Mouse (Mus musculus) intestine, embryonic 16.5 days (tissue): ENCODE measurements at regions not wholly inside any gene's neighbourhood (a gene's known extent, or its start where the extent isn't known, plus 50 kb on each side); places are given as distances from the start of the nearest gene placed in this dataset.
A peak's percentile ranks its signal among the peaks of the same experiment; 100 is the strongest.

Experiments used
- ATAC-seq: fragments of 200-750 bp; cut with Nextera tagmentation; 2 replicates; pipeline ENCODE4 v1.8.0; 2017; ENCODE audit warnings: moderate TSS enrichment, moderate library complexity
- H3K27ac ChIP-seq: fragments of 300-500 bp; sonication (generic); 2 replicates; pipeline ENCODE4 v1.5.1; 2014; ENCODE audit warnings: mild to moderate bottlenecking, low read length
- H3K27me3 ChIP-seq: fragments of 300-500 bp; sonication (generic); replicated peaks from 2 replicates; pipeline ENCODE4 v1.6.1; 2014; ENCODE audit warnings: low read length, control low read depth, mixed read lengths; ENCODE audit not compliant: control insufficient read depth, insufficient read depth
- H3K36me3 ChIP-seq: fragments of 300-500 bp; sonication (generic); 2 replicates; pipeline ENCODE4 v1.6.1; 2014; ENCODE audit warnings: low read length, control low read depth; ENCODE audit not compliant: control insufficient read depth, insufficient read depth
- H3K4me1 ChIP-seq: fragments of 300-500 bp; sonication (generic); 2 replicates; pipeline ENCODE4 v1.6.1; 2014; ENCODE audit warnings: low read length, control low read depth, mixed read lengths; ENCODE audit not compliant: control insufficient read depth, insufficient read depth
- H3K4me2 ChIP-seq: fragments of 300-500 bp; sonication (generic); 2 replicates; pipeline ENCODE4 v1.6.1; 2014; ENCODE audit warnings: low read depth, low read length, control low read depth
- H3K4me3 ChIP-seq: fragments of 300-500 bp; sonication (generic); 2 replicates; pipeline ENCODE4 v1.5.1; 2014; ENCODE audit warnings: mild to moderate bottlenecking, low read length
- H3K9ac ChIP-seq: fragments of 300-500 bp; sonication (generic); 2 replicates; pipeline ENCODE4 v1.6.1; 2014; ENCODE audit warnings: low read depth, low read length
- H3K9me3 ChIP-seq: fragments of 300-500 bp; sonication (generic); 2 replicates; pipeline ENCODE4 v1.6.1; 2016; ENCODE audit warnings: low read length, control low read depth; ENCODE audit not compliant: control insufficient read depth
- WGBS: fragments of 180-500 bp; shearing (Covaris S2); extraction: QIAGEN DNeasy Blood & Tissue Kit; methylation state at CpG from one replicate; pipeline ENCODE4 v1.1.7; 2014; 5-methylcytosine and 5-hydroxymethylcytosine counted together

GRCm38 (mm10) chr11:19747973-19748559 is 176.1 kb upstream of the Spred2 start:
- Histone ChIP-seq H3K4me1 (no peaks in the 10 kb centered on the region), H3K27me3 (no peaks in the 10 kb centered on the region), H3K4me2 (no peak overlapping the region), H3K9ac (no peak overlapping the region), H3K9me3 (no peaks in the 10 kb centered on the region), H3K4me3 (no peak overlapping the region), H3K36me3 (no peaks in the 10 kb centered on the region), H3K27ac (no peak overlapping the region)
- no peak for ATAC-seq
- 46% methylated on average over 14 of the region's 14 CpGs for WGBS

GRCm38 (mm10) chr11:19758892-19759291 is 165.3 kb upstream of the Spred2 start:
- Histone ChIP-seq H3K27ac (no peak overlapping the region), H3K27me3 (no peaks in the 10 kb centered on the region), H3K4me1 (no peaks in the 10 kb centered on the region), H3K4me3 (no peak overlapping the region), H3K9me3 (no peaks in the 10 kb centered on the region), H3K36me3 (no peaks in the 10 kb centered on the region), H3K4me2 (no peak overlapping the region), H3K9ac (no peak overlapping the region)
- WGBS = 88% methylated on average over 4 of the region's 4 CpGs
- ATAC-seq = no peak

DNA sequence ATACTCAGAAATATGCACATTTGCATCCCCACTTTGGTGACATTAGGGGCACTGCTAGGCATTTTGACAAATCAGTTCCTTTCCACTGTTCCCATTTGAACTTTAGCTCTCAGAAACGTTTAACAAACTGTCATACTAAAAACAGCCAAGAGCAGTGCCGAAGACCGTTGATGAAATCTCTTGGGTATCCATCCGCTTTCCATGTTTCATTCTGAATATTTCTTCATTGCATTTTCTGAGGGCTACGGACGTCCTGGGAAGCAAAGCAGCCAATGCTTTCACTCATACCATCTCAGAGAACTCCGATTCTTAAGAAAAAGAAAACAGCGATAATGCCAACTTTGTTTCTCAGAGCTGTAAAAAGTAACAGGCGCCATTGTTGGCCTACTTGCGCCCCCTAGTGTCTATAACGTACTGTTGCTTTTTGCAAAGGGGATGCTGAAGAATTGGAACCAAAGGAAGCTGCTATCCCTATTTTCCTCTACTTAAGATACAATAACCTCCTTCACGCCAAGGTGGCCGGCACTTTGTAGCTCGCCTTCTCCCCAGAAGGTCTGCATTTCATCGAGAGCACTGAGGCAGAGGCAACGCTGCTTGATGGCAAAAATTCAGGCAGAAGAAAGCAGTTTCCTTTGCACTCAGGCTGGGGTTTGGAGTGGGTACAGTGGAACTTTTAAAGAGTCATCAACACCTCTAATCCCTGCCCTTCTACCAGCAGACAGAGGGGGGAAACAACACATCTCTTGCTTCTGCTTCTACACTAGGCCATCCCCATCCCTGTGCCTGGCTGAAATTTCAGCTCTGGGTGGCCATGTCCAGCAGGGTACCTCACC is 163.1 kb upstream of the Spred2 start:
- no peaks in the 10 kb centered on the region for H3K4me1 ChIP-seq
- 0 out of 2 replicates have a peak, but pooled peaks have one; percentile 26 for ATAC-seq
- H3K9me3 ChIP-seq = no peaks in the 10 kb centered on the region
- H3K27me3 ChIP-seq = no peaks in the 10 kb centered on the region
- peak overlapping the region; percentile 32 for H3K4me3 ChIP-seq
- H3K9ac ChIP-seq = no peak overlapping the region
- H3K36me3 ChIP-seq = no peaks in the 10 kb centered on the region
- WGBS = 9% methylated on average over 16 of the region's 16 CpGs
- H3K4me2 ChIP-seq = peak overlapping the region; percentile 34
- H3K27ac ChIP-seq = no peak overlapping the region

GRCm38 (mm10) chr11:19761694-19761976 is 162.5 kb upstream of the Spred2 start:
- Histone ChIP-seq H3K4me3 (no peak overlapping the region), H3K4me2 (no peak overlapping the region), H3K36me3 (no peaks in the 10 kb centered on the region), H3K27me3 (no peaks in the 10 kb centered on the region), H3K27ac (no peak overlapping the region), H3K4me1 (no peaks in the 10 kb centered on the region), H3K9me3 (no peaks in the 10 kb centered on the region), H3K9ac (no peak overlapping the region)
- WGBS = 61% methylated on average over 4 of the region's 4 CpGs
- 0 out of 2 replicates have a peak, but pooled peaks have one; percentile 28 for ATAC-seq

GRCm38 (mm10) chr11:19767316-19767715 is 156.9 kb upstream of the Spred2 start:
- H3K36me3 ChIP-seq = no peaks in the 10 kb centered on the region
- no peaks in the 10 kb centered on the region for H3K4me1 ChIP-seq
- H3K4me3 ChIP-seq = no peak overlapping the region
- no peak for ATAC-seq
- no peaks in the 10 kb centered on the region for H3K9me3 ChIP-seq
- 81% methylated on average over 5 of the region's 5 CpGs for WGBS
- no peak overlapping the region for H3K27ac ChIP-seq
- H3K9ac ChIP-seq = no peak overlapping the region
- H3K27me3 ChIP-seq = no peaks in the 10 kb centered on the region
- H3K4me2 ChIP-seq = no peak overlapping the region

DNA sequence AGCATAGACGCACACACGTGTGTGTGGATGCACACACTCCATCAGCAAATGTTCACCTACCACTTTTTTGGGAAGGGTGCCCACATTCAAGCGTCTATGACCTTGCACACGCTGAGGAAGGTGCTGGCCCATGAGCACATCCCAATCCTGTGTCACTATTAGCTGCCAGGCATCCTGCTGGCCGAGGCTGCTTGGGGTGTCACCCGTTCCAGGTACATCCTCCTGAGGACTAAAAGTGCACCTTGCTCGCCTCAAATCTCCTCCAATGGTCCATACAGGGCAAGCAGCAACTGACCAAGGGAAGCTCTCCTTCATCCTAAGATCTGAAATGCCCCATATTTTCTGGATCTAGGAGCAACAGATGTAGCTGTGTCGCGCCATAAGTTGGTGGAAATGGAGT is 156.3 kb upstream of the Spred2 start:
- H3K9ac ChIP-seq = no peak overlapping the region
- H3K27ac ChIP-seq = no peak overlapping the region
- ATAC-seq = no peak
- H3K27me3 ChIP-seq = no peaks in the 10 kb centered on the region
- no peaks in the 10 kb centered on the region for H3K36me3 ChIP-seq
- H3K4me2 ChIP-seq = no peak overlapping the region
- H3K4me3 ChIP-seq = no peak overlapping the region
- no peaks in the 10 kb centered on the region for H3K4me1 ChIP-seq
- H3K9me3 ChIP-seq = no peaks in the 10 kb centered on the region
- 91% methylated on average over 9 of the region's 9 CpGs for WGBS

DNA sequence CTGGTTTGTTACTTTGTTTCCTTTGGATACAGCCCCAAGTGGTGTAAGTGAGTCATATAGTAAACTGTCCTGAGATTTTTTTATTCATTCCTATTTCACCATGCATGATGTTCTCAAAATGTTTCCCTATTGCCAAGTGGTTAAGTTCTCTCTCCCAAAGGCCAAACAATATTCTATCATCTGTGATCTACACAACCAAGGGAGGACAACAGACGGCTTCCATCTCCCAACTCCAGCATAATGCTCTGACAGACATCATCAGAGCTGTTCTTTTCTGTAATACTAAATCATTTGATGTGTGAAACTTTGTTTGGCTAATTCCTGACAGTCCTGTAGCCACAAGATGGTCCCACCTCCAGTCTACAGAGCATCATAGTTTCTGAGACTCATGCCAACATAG is 155.2 kb upstream of the Spred2 start:
- WGBS = 76% methylated on average over 1 of the region's 1 CpGs
- no peaks in the 10 kb centered on the region for H3K27me3 ChIP-seq
- no peaks in the 10 kb centered on the region for H3K4me1 ChIP-seq
- ATAC-seq = no peak
- H3K27ac ChIP-seq = no peak overlapping the region
- no peak overlapping the region for H3K4me3 ChIP-seq
- no peak overlapping the region for H3K4me2 ChIP-seq
- no peaks in the 10 kb centered on the region for H3K36me3 ChIP-seq
- no peaks in the 10 kb centered on the region for H3K9me3 ChIP-seq
- H3K9ac ChIP-seq = no peak overlapping the region

GRCm38 (mm10) chr11:19774010-19774409 is 150.2 kb upstream of the Spred2 start:
- Histone ChIP-seq H3K27me3 (no peaks in the 10 kb centered on the region), H3K27ac (no peak overlapping the region), H3K36me3 (no peaks in the 10 kb centered on the region), H3K9me3 (no peaks in the 10 kb centered on the region), H3K9ac (no peak overlapping the region), H3K4me1 (peaks cover 7% of the 10 kb centered on the region; the same call in 1 of the 2 replicates), H3K4me3 (no peak overlapping the region), H3K4me2 (no peak overlapping the region)
- ATAC-seq = no peak
- 50% methylated on average over 9 of the region's 9 CpGs for WGBS

DNA sequence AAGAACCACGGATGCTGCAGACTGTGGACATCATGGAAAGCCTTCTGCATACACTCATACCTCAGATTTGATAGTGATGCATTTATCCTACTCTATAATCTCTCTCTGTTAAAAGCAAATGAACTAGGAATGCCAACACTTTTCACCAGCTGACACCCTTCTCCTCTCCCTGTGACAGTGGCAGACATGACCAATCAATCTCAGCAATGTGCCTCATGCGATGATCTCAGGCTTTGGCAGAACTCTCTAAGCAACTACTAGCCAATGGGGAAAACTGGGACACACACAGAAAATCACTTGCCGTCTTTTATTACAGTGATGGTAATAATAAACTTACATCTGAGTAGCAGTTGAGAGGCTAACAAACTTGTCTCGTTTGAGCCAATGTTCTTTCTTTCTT is 148.4 kb upstream of the Spred2 start:
- Histone ChIP-seq H3K36me3 (no peaks in the 10 kb centered on the region), H3K27ac (no peak overlapping the region), H3K9ac (no peak overlapping the region), H3K4me1 (peaks cover 7% of the 10 kb centered on the region; the same call in 1 of the 2 replicates), H3K4me3 (no peak overlapping the region), H3K9me3 (no peaks in the 10 kb centered on the region), H3K4me2 (no peak overlapping the region), H3K27me3 (no peaks in the 10 kb centered on the region)
- 88% methylated on average over 4 of the region's 4 CpGs for WGBS
- no peak for ATAC-seq
